Mouse (Mus musculus): ENCODE results near the gene Crnn. TPM values are rescaled to one million over a fixed set of nuclear protein-coding genes. Genes with fewer than 3 reads are reported as not detected.

Gene Crnn
- total and polyA plus RNA-seq, 3 experiments: not detected

- Histone ChIP-seq H3K79me2 (replicated peaks; ENCODE audit: control insufficient read depth, extremely low read depth, insufficient read depth, poor library complexity, severe bottlenecking) (no peaks in the 10 kb centered on the region), H3K9ac (ENCODE audit: insufficient read depth, low read depth) (no peak overlapping the region), H3K4me1 (ENCODE audit: control insufficient read depth in 1 of 2, insufficient read depth in 2 of 2) (no peaks in the 10 kb centered on the region), H3K27me3 (replicated peaks) (no peaks in the 10 kb centered on the region), H3K9me3 (replicated peaks; ENCODE audit: low read length) (no peaks in the 10 kb centered on the region), H3K4me3 (replicated peaks in 1 of 3; ENCODE audit: low read depth in 2 of 3, low read length in 2 of 3, poor library complexity in 1 of 3) (no peak overlapping the region), H3K36me3 (replicated peaks in 1 of 2; ENCODE audit: control insufficient read depth in 1 of 2, insufficient read depth in 1 of 2, low read length in 1 of 2) (no peaks in the 10 kb centered on the region), H3K27ac (ENCODE audit: insufficient read depth, low read depth) (no peak overlapping the region), H3K4me2 (ENCODE audit: insufficient read depth, low read depth, poor library complexity, severe bottlenecking) (no peak overlapping the region)
- in situ Hi-C loops (cut with MboI; ENCODE audit: low pct_ligation_motif_present, low pct_unique_long_range_greater_than_20kb, low sequenced_read_pairs) (no loop called here), dilution Hi-C loops (cut with MboI; ENCODE audit: extremely low pct_ligation_motif_present, extremely low pct_unique_long_range_greater_than_20kb, low sequenced_read_pairs) (no loop called here)
- no peak for DNase-seq (ENCODE audit: extremely low read depth)
- TF ChIP-seq MXI1 (IDR thresholded peaks at IDR 0.05; ENCODE audit: low read depth, low read length) (no peak), RCOR1 (conservative IDR thresholded peaks at IDR 0.05; ENCODE audit: low read depth, low read length) (no peak), MAFK (IDR thresholded peaks at IDR 0.05; ENCODE audit: insufficient replicate concordance, low read length) (no peak), ELF1 (IDR thresholded peaks at IDR 0.05; ENCODE audit: low read depth, low read length) (no peak), USF1 (IDR thresholded peaks at IDR 0.05; ENCODE audit: low read depth, low read length) (no peak), SMC3 (IDR thresholded peaks at IDR 0.05; ENCODE audit: low read depth, low read length) (no peak), TCF12 (IDR thresholded peaks at IDR 0.05; ENCODE audit: low read depth, low read length) (no peak), GABPA (IDR thresholded peaks at IDR 0.05; ENCODE audit: insufficient replicate concordance, low read depth, low read length) (no peak), BHLHE40 (IDR thresholded peaks at IDR 0.05; ENCODE audit: low read depth, low read length) (no peak), CTCF (conservative IDR thresholded peaks at IDR 0.05 in 1 of 2, IDR thresholded peaks at IDR 0.05 in 1 of 2; ENCODE audit: low read depth in 2 of 2, low read length in 2 of 2) (no peak), POLR2A (IDR thresholded peaks at IDR 0.05; ENCODE audit: low read depth, low read length) (no peak)
Measured at GRCm38 (mm10) chr3:93129076-93129475, 15.5 kb upstream of the Crnn start.

GRCm38 (mm10) chr3:93130460-93130859 is 14.1 kb upstream of the Crnn start:
- H3K27ac ChIP-seq (ENCODE audit: insufficient read depth, low read depth): no peak overlapping the region
- no peak overlapping the region for H3K4me2 ChIP-seq (ENCODE audit: insufficient read depth, low read depth, poor library complexity, severe bottlenecking)
- no peaks in the 10 kb centered on the region for H3K79me2 ChIP-seq (replicated peaks; ENCODE audit: control insufficient read depth, extremely low read depth, insufficient read depth, poor library complexity, severe bottlenecking)
- no peak overlapping the region for H3K4me3 ChIP-seq (replicated peaks in 1 of 3; ENCODE audit: low read depth in 2 of 3, low read length in 2 of 3, poor library complexity in 1 of 3)
- no peaks in the 10 kb centered on the region for H3K4me1 ChIP-seq (ENCODE audit: control insufficient read depth in 1 of 2, insufficient read depth in 2 of 2)
- DNase-seq (ENCODE audit: extremely low read depth): peak; percentile 51
- H3K9me3 ChIP-seq (replicated peaks; ENCODE audit: low read length): no peaks in the 10 kb centered on the region
- H3K27me3 ChIP-seq (replicated peaks): no peaks in the 10 kb centered on the region
- TF ChIP-seq SMC3 (IDR thresholded peaks at IDR 0.05; ENCODE audit: low read depth, low read length) (peak; percentile 76), CTCF (conservative IDR thresholded peaks at IDR 0.05 in 1 of 2, IDR thresholded peaks at IDR 0.05 in 1 of 2; ENCODE audit: low read depth in 2 of 2, low read length in 2 of 2) (peak; percentile 47 to 85), RAD21 (IDR thresholded peaks at IDR 0.05; ENCODE audit: low read depth, low read length) (peak; percentile 85), MAFK (IDR thresholded peaks at IDR 0.05; ENCODE audit: insufficient replicate concordance, low read length) (no peak)
- H3K9ac ChIP-seq (ENCODE audit: insufficient read depth, low read depth): no peak overlapping the region
- no peaks in the 10 kb centered on the region for H3K36me3 ChIP-seq (replicated peaks in 1 of 2; ENCODE audit: control insufficient read depth in 1 of 2, insufficient read depth in 1 of 2, low read length in 1 of 2)
- in situ Hi-C loops (cut with MboI; ENCODE audit: low pct_ligation_motif_present, low pct_unique_long_range_greater_than_20kb, low sequenced_read_pairs): loop anchor here (10.0 kb wide), 1 partner anchor 364 kb away; no protein-coding TSS in a partner anchor
- dilution Hi-C loops (cut with MboI; ENCODE audit: extremely low pct_ligation_motif_present, extremely low pct_unique_long_range_greater_than_20kb, low sequenced_read_pairs): no loop called here

GRCm38 (mm10) chr3:93162502-93162901 is 17.9 kb downstream of the Crnn start:
- Histone ChIP-seq H3K27me3 (replicated peaks) (no peaks in the 10 kb centered on the region), H3K36me3 (replicated peaks in 1 of 2; ENCODE audit: control insufficient read depth in 1 of 2, insufficient read depth in 1 of 2, low read length in 1 of 2) (no peaks in the 10 kb centered on the region), H3K4me1 (ENCODE audit: control insufficient read depth in 1 of 2, insufficient read depth in 2 of 2) (no peaks in the 10 kb centered on the region), H3K9ac (ENCODE audit: insufficient read depth, low read depth) (no peak overlapping the region), H3K27ac (ENCODE audit: insufficient read depth, low read depth) (no peak overlapping the region), H3K9me3 (replicated peaks; ENCODE audit: low read length) (no peaks in the 10 kb centered on the region), H3K4me3 (replicated peaks in 1 of 3; ENCODE audit: low read depth in 2 of 3, low read length in 2 of 3, poor library complexity in 1 of 3) (no peak overlapping the region), H3K79me2 (replicated peaks; ENCODE audit: control insufficient read depth, extremely low read depth, insufficient read depth, poor library complexity, severe bottlenecking) (no peaks in the 10 kb centered on the region), H3K4me2 (ENCODE audit: insufficient read depth, low read depth, poor library complexity, severe bottlenecking) (no peak overlapping the region)
- in situ Hi-C loops (cut with MboI; ENCODE audit: low pct_ligation_motif_present, low pct_unique_long_range_greater_than_20kb, low sequenced_read_pairs) (no loop called here), dilution Hi-C loops (cut with MboI; ENCODE audit: extremely low pct_ligation_motif_present, extremely low pct_unique_long_range_greater_than_20kb, low sequenced_read_pairs) (no loop called here)
- TF ChIP-seq MYC (IDR thresholded peaks at IDR 0.05; ENCODE audit: low read depth, low read length) (no peak), POLR2A (IDR thresholded peaks at IDR 0.05; ENCODE audit: low read depth, low read length) (no peak), UBTF (IDR thresholded peaks at IDR 0.05; ENCODE audit: low read depth, low read length) (no peak), USF2 (conservative IDR thresholded peaks at IDR 0.05; ENCODE audit: low read depth, low read length) (no peak), MAFK (IDR thresholded peaks at IDR 0.05; ENCODE audit: insufficient replicate concordance, low read length) (no peak), ETS1 (conservative IDR thresholded peaks at IDR 0.05; ENCODE audit: low read depth, low read length) (no peak), RAD21 (IDR thresholded peaks at IDR 0.05; ENCODE audit: low read depth, low read length) (no peak), HCFC1 (IDR thresholded peaks at IDR 0.05; ENCODE audit: low read depth, low read length) (no peak), TCF12 (IDR thresholded peaks at IDR 0.05; ENCODE audit: low read depth, low read length) (no peak)
- no peak for DNase-seq (ENCODE audit: extremely low read depth)
